Mouse (Mus musculus) kidney, embryonic 14.5 days (tissue): ENCODE data around the gene Phf11b. TPM values are rescaled to one million over a fixed set of nuclear protein-coding genes. Genes with fewer than 3 reads are reported as not detected.
"Not testable (repeated sequence)": the region's sequence is repeated elsewhere in the genome, so short reads cannot be mapped to it uniquely, and the experiment has no call there.

Experiments used
- ATAC-seq: fragments of 200-750 bp; cut with Nextera tagmentation; 2 replicates; pipeline ENCODE4 v1.8.0; 2017; ENCODE audit warnings: moderate number of reproducible peaks, mild to moderate bottlenecking, moderate TSS enrichment, moderate library complexity; ENCODE audit not compliant: low FRiP score, low TSS enrichment
- H3K27ac ChIP-seq: fragments of 300-500 bp; sonication (generic); 2 replicates; pipeline ENCODE4 v1.5.1; 2014; ENCODE audit warnings: low read depth, mild to moderate bottlenecking, low read length, moderate library complexity, mixed read lengths
- H3K27me3 ChIP-seq: fragments of 300-500 bp; sonication (generic); 2 replicates; pipeline ENCODE4 v1.6.1; 2014; ENCODE audit warnings: mild to moderate bottlenecking, low read length; ENCODE audit not compliant: control insufficient read depth, insufficient read depth
- H3K36me3 ChIP-seq: fragments of 300-500 bp; sonication (generic); 2 replicates; pipeline ENCODE4 v1.6.1; 2014; ENCODE audit warnings: low read length, mixed read lengths; ENCODE audit not compliant: control insufficient read depth, insufficient read depth
- H3K4me1 ChIP-seq: fragments of 300-500 bp; sonication (generic); 2 replicates; pipeline ENCODE4 v1.6.1; 2014; ENCODE audit warnings: low read length, mixed read lengths; ENCODE audit not compliant: control insufficient read depth, insufficient read depth
- H3K4me2 ChIP-seq: fragments of 300-500 bp; sonication (generic); replicated peaks from 2 replicates; pipeline ENCODE4 v1.6.1; 2014; ENCODE audit warnings: low read depth, mild to moderate bottlenecking, low read length
- H3K4me3 ChIP-seq: fragments of 300-500 bp; sonication (generic); 2 replicates; pipeline ENCODE4 v1.5.1; 2014; ENCODE audit warnings: mild to moderate bottlenecking, low read length
- H3K9ac ChIP-seq: fragments of 300-500 bp; sonication (generic); 2 replicates; pipeline ENCODE4 v1.6.1; 2014; ENCODE audit warnings: low read depth, mild to moderate bottlenecking, low read length, moderate library complexity
- H3K9me3 ChIP-seq: fragments of 300-500 bp; sonication (generic); 2 replicates; pipeline ENCODE4 v1.6.1; 2016; ENCODE audit warnings: low read length; ENCODE audit not compliant: control insufficient read depth
- WGBS: fragments of 180-500 bp; shearing (Covaris S2); extraction: QIAGEN DNeasy Blood & Tissue Kit; methylation state at CpG from one replicate; pipeline ENCODE4 v1.1.7; 2014; 5-methylcytosine and 5-hydroxymethylcytosine counted together
- polyA plus RNA-seq: library from polyadenylated mRNA; unstranded; fragments of >200 nt; fragmentation: Nextera tagmentation; extraction: Ambion mirVana; gene quantifications from 2 replicates; pipeline ENCODE4 v1.2.1, GENCODE M21; 2014

Gene Phf11b
- polyA plus RNA-seq, 1 experiment from 2014 or later: 0.79 TPM

- 85% methylated on average over 6 of the region's 6 CpGs for WGBS
- H3K36me3 ChIP-seq, H3K27ac ChIP-seq, H3K9me3 ChIP-seq, H3K4me2 ChIP-seq, H3K9ac ChIP-seq, H3K4me1 ChIP-seq, H3K4me3 ChIP-seq, H3K27me3 ChIP-seq, ATAC-seq: not testable (repeated sequence)
Measured at GRCm38 (mm10) chr14:59319970-59320369, 21.2 kb downstream of the Phf11b start.

DNA sequence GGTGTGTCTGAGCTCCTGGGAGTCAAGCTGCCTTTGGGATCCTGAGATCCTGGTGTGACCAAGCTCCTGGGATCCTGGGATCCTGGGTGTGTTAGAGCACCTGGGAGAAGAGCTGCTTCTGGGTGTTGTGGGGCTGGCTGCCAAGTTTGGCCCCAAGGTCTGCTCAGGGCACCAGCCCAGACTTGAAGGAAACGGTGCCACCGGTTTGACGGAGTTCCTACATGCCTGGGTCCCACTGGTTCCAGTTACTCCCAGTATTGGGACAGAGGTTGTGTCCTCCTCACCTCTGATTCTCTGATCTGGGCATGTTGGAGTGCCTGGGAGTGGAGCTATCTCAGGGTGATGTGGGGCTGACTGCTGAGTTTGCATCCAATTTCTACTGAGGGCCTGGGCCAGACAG is 22.1 kb downstream of the Phf11b start:
- H3K27ac ChIP-seq, ATAC-seq, H3K4me2 ChIP-seq, H3K4me3 ChIP-seq, H3K36me3 ChIP-seq, H3K27me3 ChIP-seq, H3K9me3 ChIP-seq, H3K9ac ChIP-seq, H3K4me1 ChIP-seq: not testable (repeated sequence)
- 85% methylated on average over 3 of the region's 3 CpGs for WGBS

- H3K4me3 ChIP-seq, H3K9ac ChIP-seq, H3K9me3 ChIP-seq, H3K27ac ChIP-seq, H3K36me3 ChIP-seq, ATAC-seq, H3K4me1 ChIP-seq, H3K4me2 ChIP-seq, H3K27me3 ChIP-seq: not testable (repeated sequence)
- WGBS: 74% methylated on average over 1 of the region's 1 CpGs
Measured at GRCm38 (mm10) chr14:59297391-59297790, 43.8 kb downstream of the Phf11b start, which contains the start of gene Phf11a. TSS of gene Phf11a (minus strand) at chr14:59297522.

DNA sequence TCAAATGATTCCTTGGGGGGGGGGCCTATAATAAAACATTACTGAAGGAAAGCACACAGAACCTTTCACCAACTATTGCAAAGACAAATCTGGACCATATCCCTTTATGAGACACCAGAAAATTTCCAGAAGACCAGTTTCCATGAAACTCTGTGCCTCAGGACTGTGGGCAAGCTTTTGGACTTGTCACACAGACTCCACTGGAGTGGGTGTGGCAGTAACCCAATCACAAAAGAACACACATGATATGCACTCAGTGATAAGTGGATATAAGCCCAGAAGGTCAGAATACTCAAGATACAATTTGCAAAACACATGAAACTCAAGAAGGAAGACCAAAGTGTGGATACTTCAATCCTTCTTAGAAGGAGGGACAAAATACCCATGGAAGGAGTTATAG is 49.4 kb downstream of the Phf11b start:
- H3K36me3 ChIP-seq, ATAC-seq, H3K9me3 ChIP-seq, H3K27me3 ChIP-seq, H3K4me3 ChIP-seq, H3K4me1 ChIP-seq, H3K27ac ChIP-seq, H3K4me2 ChIP-seq, H3K9ac ChIP-seq: not testable (repeated sequence)

- not testable (repeated sequence) for H3K4me3 ChIP-seq, H3K9me3 ChIP-seq, H3K27me3 ChIP-seq, H3K27ac ChIP-seq, H3K9ac ChIP-seq, H3K36me3 ChIP-seq, H3K4me1 ChIP-seq, ATAC-seq, H3K4me2 ChIP-seq
- 89% methylated on average over 4 of the region's 4 CpGs for WGBS
Measured at GRCm38 (mm10) chr14:59274961-59275360, 66.2 kb downstream of the Phf11b start.

Other genes starting within 250 kb of the Phf11b start
- gene 1700129C05Rik, start 198.5 kb downstream of the Phf11b start, polyA plus RNA-seq: not detected in 2 replicates
- not detected in 2 replicates for gene Gm5142, start 162.6 kb downstream of the Phf11b start, polyA plus RNA-seq
- gene Rcbtb1, start 140.1 kb downstream of the Phf11b start, polyA plus RNA-seq: 55.5 and 93.0 TPM in 2 replicates
- gene Gm6904, start 81.1 kb downstream of the Phf11b start, polyA plus RNA-seq: not detected in 2 replicates
- not detected in 2 replicates for gene Phf11a, start 43.8 kb downstream of the Phf11b start, polyA plus RNA-seq
- gene Phf11d, start 24.1 kb upstream of the Phf11b start, polyA plus RNA-seq: 0.39 and 0.43 TPM in 2 replicates
- gene Phf11c, start 54.0 kb upstream of the Phf11b start, polyA plus RNA-seq: 0.64 and 0.79 TPM in 2 replicates
- gene Setdb2, start 99.5 kb upstream of the Phf11b start, polyA plus RNA-seq: 7.7 and 13.5 TPM in 2 replicates
- 35.4 and 42.6 TPM in 2 replicates for gene Cab39l, start 99.6 kb upstream of the Phf11b start, polyA plus RNA-seq